ENCODE assay signal across 13 mouse cellular contexts in the genomic region with DNA sequence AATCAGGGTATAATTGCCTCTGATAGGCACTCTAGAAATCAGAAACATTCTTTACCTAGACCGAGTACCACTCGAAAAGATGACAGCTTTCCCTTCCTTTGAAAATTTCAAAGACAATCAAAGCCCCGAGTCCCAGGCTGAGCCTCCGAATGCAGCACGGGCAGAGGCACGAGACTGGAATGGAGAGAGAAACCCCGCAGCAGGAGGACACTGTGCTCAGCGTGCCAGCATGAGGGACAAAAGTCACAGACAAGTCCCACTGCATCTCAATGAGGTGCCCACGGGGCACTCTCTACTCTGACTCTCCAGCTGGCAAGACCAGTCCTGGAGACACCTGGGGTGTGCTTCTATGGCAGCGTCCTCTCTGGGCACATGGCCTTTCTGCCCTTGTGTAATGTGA.
"Had no signal": no experiment of that assay in that cellular context is flagged by ENCODE, and none has a peak within 500 bp of the region (broad histone marks: within the 10 kb centered on the region; RNA-seq: fewer than 3 reads in every experiment).

No protein-coding gene starts in this region.

- H3K4me2 ChIP-seq: kidney, embryonic 15.5 days; limb, embryonic 15.5 days; liver, embryonic 12.5 days; lung, embryonic 15.5 days; midbrain, embryonic 13.5 days; neural tube, embryonic 12.5 days had no signal

- DNase-seq: kidney, postnatal 14 days; lung, postnatal 14 days; thymus, adult 18-20 months; thymus, postnatal 14 days had no signal

- H3K9ac ChIP-seq: kidney, embryonic 15.5 days; limb, embryonic 15.5 days; liver, embryonic 12.5 days; lung, embryonic 15.5 days; midbrain, embryonic 13.5 days; neural tube, embryonic 12.5 days had no signal

- H3K36me3 ChIP-seq: kidney, embryonic 15.5 days; limb, embryonic 15.5 days; liver, embryonic 12.5 days; lung, embryonic 15.5 days; midbrain, embryonic 13.5 days; neural tube, embryonic 12.5 days had no signal

- H3K4me3 ChIP-seq: kidney, embryonic 15.5 days; left cerebral cortex, adult 2 months; limb, embryonic 15.5 days; liver, embryonic 12.5 days; lung, embryonic 15.5 days; megakaryocyte, embryonic 14.5 days; midbrain, embryonic 13.5 days; neural tube, embryonic 12.5 days had no signal

- H3K27me3 ChIP-seq: kidney, embryonic 15.5 days; limb, embryonic 15.5 days; liver, embryonic 12.5 days; lung, embryonic 15.5 days; megakaryocyte, embryonic 14.5 days; midbrain, embryonic 13.5 days; neural tube, embryonic 12.5 days had no signal

- H3K9me3 ChIP-seq: kidney, embryonic 15.5 days; limb, embryonic 15.5 days; liver, embryonic 12.5 days; lung, embryonic 15.5 days; midbrain, embryonic 13.5 days; neural tube, embryonic 12.5 days had no signal

- ATAC-seq: liver, embryonic 12.5 days; midbrain, embryonic 13.5 days had no signal

- H3K4me1 ChIP-seq: liver, embryonic 12.5 days; lung, embryonic 15.5 days; megakaryocyte, embryonic 14.5 days had no signal

- H3K27ac ChIP-seq: kidney, embryonic 15.5 days; left cerebral cortex, adult 2 months; limb, embryonic 15.5 days; liver, embryonic 12.5 days; lung, embryonic 15.5 days; macrophage; midbrain, embryonic 13.5 days; neural tube, embryonic 12.5 days had no signal
